Mouse (Mus musculus): ENCODE results near the gene Ddx41. TPM values are rescaled to one million over a fixed set of nuclear protein-coding genes. Genes with fewer than 3 reads are reported as not detected.
A peak's percentile ranks its signal among the peaks of the same experiment; 100 is the strongest.

The Ddx41 gene
- polyA plus RNA-seq, 1 experiment = 55.2 TPM

DNA sequence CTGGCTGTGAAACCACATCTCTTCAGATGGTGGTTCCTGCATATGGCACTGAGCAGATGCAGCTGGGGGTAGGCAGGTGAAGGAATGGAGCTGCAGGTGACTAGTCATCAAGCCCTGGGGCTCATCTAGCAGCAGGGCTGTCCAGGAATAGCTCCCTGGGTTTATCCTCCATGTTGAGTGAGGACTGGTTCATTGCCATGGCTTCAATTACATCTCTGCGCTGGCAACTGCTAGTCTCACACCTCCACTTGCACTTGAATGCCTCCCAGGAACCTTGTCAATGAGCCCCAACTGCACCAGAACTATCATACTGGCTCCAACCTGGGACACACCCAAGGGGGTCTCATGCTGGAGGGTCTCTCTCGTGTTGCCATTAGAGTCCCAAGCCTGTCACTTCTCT, 11.5 kb upstream of the Ddx41 start:
- no peaks in the 10 kb centered on the region for H3K4me1 ChIP-seq (ENCODE audit: control insufficient read depth, insufficient read depth, low read length)
- H3K27ac ChIP-seq (ENCODE audit: insufficient read depth, low read length) = no peak overlapping the region
- peaks cover 18% of the 10 kb centered on the region for H3K36me3 ChIP-seq (ENCODE audit: control insufficient read depth, insufficient read depth, low read length, poor library complexity, severe bottlenecking)
- H3K27me3 ChIP-seq (ENCODE audit: control insufficient read depth, insufficient read depth, low read length, poor library complexity, severe bottlenecking) = no peaks in the 10 kb centered on the region
- H3K9ac ChIP-seq (ENCODE audit: low read depth, poor library complexity, severe bottlenecking) = no peak overlapping the region
- no peak overlapping the region for H3K4me3 ChIP-seq (ENCODE audit: low read depth, low read length)
- no peak for TF ChIP-seq CTCF (IDR thresholded peaks at IDR 0.05; ENCODE audit: low read depth, low read length)
- no peaks in the 10 kb centered on the region for H3K9me3 ChIP-seq (replicated peaks; ENCODE audit: control insufficient read depth, insufficient read depth, low read length, poor library complexity, severe bottlenecking)

DNA sequence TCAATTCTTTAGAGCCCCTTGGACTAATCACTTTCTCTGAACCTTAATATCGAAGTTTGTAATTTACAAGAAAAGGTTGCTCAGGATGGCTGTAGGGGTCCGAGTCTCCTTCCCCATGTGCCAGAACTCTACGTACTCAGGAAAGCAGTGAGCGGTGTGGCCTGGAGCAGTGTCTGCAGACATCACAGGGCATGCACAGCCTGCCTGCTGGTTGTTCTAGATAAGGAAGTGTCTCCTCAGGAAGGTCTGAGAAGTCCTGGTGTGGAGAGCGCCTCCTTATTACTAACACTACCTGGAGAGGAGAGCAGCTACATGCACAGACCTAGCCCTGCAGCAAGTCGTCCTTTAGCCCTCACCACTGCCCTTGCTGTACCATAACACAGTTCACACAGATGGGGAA, 8.3 kb upstream of the Ddx41 start:
- Histone ChIP-seq H3K36me3 (ENCODE audit: control insufficient read depth, insufficient read depth, low read length, poor library complexity, severe bottlenecking) (peaks cover 33% of the 10 kb centered on the region), H3K9ac (ENCODE audit: low read depth, poor library complexity, severe bottlenecking) (no peak overlapping the region), H3K4me1 (ENCODE audit: control insufficient read depth, insufficient read depth, low read length) (no peaks in the 10 kb centered on the region), H3K9me3 (replicated peaks; ENCODE audit: control insufficient read depth, insufficient read depth, low read length, poor library complexity, severe bottlenecking) (no peaks in the 10 kb centered on the region), H3K4me3 (ENCODE audit: low read depth, low read length) (no peak overlapping the region), H3K27me3 (ENCODE audit: control insufficient read depth, insufficient read depth, low read length, poor library complexity, severe bottlenecking) (no peaks in the 10 kb centered on the region), H3K27ac (ENCODE audit: insufficient read depth, low read length) (no peak overlapping the region)
- TF ChIP-seq POLR2A (IDR thresholded peaks at IDR 0.05; ENCODE audit: insufficient read depth, low read length) (no peak), CTCF (IDR thresholded peaks at IDR 0.05; ENCODE audit: low read depth, low read length) (no peak), EP300 (IDR thresholded peaks at IDR 0.05; ENCODE audit: insufficient read depth, low read depth, low read length) (no peak)

DNA sequence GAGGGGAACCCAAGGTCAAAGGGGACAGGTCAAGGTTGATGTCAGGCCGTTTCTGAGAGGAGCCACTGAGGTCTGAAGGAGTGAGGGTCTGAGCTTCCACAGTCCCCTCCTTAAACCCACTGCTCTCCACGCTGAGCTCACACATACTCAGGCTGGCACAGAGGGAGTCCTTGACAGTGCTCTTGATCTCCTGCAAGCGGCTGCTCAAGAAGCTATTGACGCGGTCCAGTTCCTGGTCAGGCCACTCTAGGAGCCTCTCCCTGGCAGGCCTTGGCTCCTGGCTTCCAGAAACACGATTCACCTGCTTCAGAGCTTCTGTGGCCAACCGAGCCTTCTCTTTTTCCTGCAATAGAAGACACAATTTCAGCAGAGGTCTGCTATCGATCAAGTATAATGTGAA, 7.0 kb upstream of the Ddx41 start:
- TF ChIP-seq POLR2A (IDR thresholded peaks at IDR 0.05; ENCODE audit: insufficient read depth, low read length) = no peak
- no peak for TF ChIP-seq EP300 (IDR thresholded peaks at IDR 0.05; ENCODE audit: insufficient read depth, low read depth, low read length)
- no peak for TF ChIP-seq CTCF (IDR thresholded peaks at IDR 0.05; ENCODE audit: low read depth, low read length)
- peaks cover 37% of the 10 kb centered on the region for H3K36me3 ChIP-seq (ENCODE audit: control insufficient read depth, insufficient read depth, low read length, poor library complexity, severe bottlenecking)

DNA sequence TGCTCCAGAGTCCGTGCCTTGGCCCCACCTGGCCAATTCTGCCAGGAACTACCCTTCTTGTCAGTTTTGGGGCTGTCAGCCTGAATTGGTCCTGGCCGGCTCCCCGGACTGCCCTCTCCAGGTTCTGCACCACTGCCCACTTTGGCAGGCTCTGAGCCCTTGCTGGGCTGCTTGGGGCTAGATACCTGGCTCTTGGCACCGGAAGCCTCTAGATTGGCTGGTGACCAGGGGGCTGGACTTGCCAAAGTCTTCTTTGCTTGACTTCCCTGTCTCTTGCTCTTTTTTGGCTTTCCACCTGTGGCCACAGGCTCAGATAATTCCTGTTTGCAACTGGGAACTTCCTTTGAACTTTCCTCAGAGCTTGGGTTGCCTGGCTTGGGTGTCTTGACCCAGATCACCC, 6.4 kb upstream of the Ddx41 start:
- Histone ChIP-seq H3K4me3 (ENCODE audit: low read depth, low read length) (no peak overlapping the region), H3K9ac (ENCODE audit: low read depth, poor library complexity, severe bottlenecking) (no peak overlapping the region), H3K9me3 (replicated peaks; ENCODE audit: control insufficient read depth, insufficient read depth, low read length, poor library complexity, severe bottlenecking) (no peaks in the 10 kb centered on the region), H3K36me3 (ENCODE audit: control insufficient read depth, insufficient read depth, low read length, poor library complexity, severe bottlenecking) (peaks cover 37% of the 10 kb centered on the region), H3K27me3 (ENCODE audit: control insufficient read depth, insufficient read depth, low read length, poor library complexity, severe bottlenecking) (no peaks in the 10 kb centered on the region), H3K27ac (ENCODE audit: insufficient read depth, low read length) (no peak overlapping the region), H3K4me1 (ENCODE audit: control insufficient read depth, insufficient read depth, low read length) (no peaks in the 10 kb centered on the region)
- TF ChIP-seq POLR2A (IDR thresholded peaks at IDR 0.05; ENCODE audit: insufficient read depth, low read length) = no peak
- TF ChIP-seq CTCF (IDR thresholded peaks at IDR 0.05; ENCODE audit: low read depth, low read length) = no peak
- TF ChIP-seq EP300 (IDR thresholded peaks at IDR 0.05; ENCODE audit: insufficient read depth, low read depth, low read length) = no peak

More for the DNA sequence above, 7.0 kb upstream of the Ddx41 start:
- H3K27ac ChIP-seq (ENCODE audit: insufficient read depth, low read length) = no peak overlapping the region
- no peak overlapping the region for H3K9ac ChIP-seq (ENCODE audit: low read depth, poor library complexity, severe bottlenecking)
- no peaks in the 10 kb centered on the region for H3K9me3 ChIP-seq (replicated peaks; ENCODE audit: control insufficient read depth, insufficient read depth, low read length, poor library complexity, severe bottlenecking)
- H3K4me3 ChIP-seq (ENCODE audit: low read depth, low read length) = no peak overlapping the region
- H3K27me3 ChIP-seq (ENCODE audit: control insufficient read depth, insufficient read depth, low read length, poor library complexity, severe bottlenecking) = no peaks in the 10 kb centered on the region
- no peaks in the 10 kb centered on the region for H3K4me1 ChIP-seq (ENCODE audit: control insufficient read depth, insufficient read depth, low read length)

GRCm38 (mm10) chr13:55540933-55541332, 4.5 kb upstream of the Ddx41 start:
- Histone ChIP-seq H3K27me3 (ENCODE audit: control insufficient read depth, insufficient read depth, low read length, poor library complexity, severe bottlenecking) (no peaks in the 10 kb centered on the region), H3K9ac (ENCODE audit: low read depth, poor library complexity, severe bottlenecking) (no peak overlapping the region), H3K4me3 (ENCODE audit: low read depth, low read length) (no peak overlapping the region), H3K36me3 (ENCODE audit: control insufficient read depth, insufficient read depth, low read length, poor library complexity, severe bottlenecking) (peaks cover 32% of the 10 kb centered on the region), H3K4me1 (ENCODE audit: control insufficient read depth, insufficient read depth, low read length) (no peaks in the 10 kb centered on the region), H3K27ac (ENCODE audit: insufficient read depth, low read length) (no peak overlapping the region), H3K9me3 (replicated peaks; ENCODE audit: control insufficient read depth, insufficient read depth, low read length, poor library complexity, severe bottlenecking) (no peaks in the 10 kb centered on the region)
- TF ChIP-seq POLR2A (IDR thresholded peaks at IDR 0.05; ENCODE audit: insufficient read depth, low read length) (no peak), EP300 (IDR thresholded peaks at IDR 0.05; ENCODE audit: insufficient read depth, low read depth, low read length) (no peak), CTCF (IDR thresholded peaks at IDR 0.05; ENCODE audit: low read depth, low read length) (no peak)

DNA sequence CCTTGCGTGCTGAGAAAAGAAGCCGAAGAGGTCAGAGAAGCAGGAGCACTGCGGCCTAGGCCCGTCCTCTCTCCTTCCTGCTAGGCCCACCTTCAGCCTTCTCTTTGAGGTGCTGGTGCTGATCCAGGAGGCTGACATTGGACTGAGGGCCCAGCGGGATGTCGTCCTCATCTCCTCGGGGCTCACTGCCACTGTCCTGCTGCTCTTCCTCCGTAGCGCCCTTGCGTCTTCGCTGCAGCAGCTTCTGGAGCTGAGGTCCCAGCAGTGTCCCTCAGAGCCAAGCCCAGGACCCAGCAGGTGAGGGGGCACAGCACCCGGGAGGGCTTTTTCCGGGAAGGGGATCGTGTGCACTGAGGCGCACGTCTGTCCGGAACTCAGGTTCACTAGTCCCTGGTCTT, 663 bp downstream of the Ddx41 start:
- Histone ChIP-seq H3K9me3 (replicated peaks; ENCODE audit: control insufficient read depth, insufficient read depth, low read length, poor library complexity, severe bottlenecking) (no peaks in the 10 kb centered on the region), H3K4me1 (ENCODE audit: control insufficient read depth, insufficient read depth, low read length) (no peaks in the 10 kb centered on the region), H3K4me3 (ENCODE audit: low read depth, low read length) (peak overlapping the region; percentile 83), H3K27ac (ENCODE audit: insufficient read depth, low read length) (no peak overlapping the region), H3K36me3 (ENCODE audit: control insufficient read depth, insufficient read depth, low read length, poor library complexity, severe bottlenecking) (peaks cover 27% of the 10 kb centered on the region), H3K27me3 (ENCODE audit: control insufficient read depth, insufficient read depth, low read length, poor library complexity, severe bottlenecking) (no peaks in the 10 kb centered on the region), H3K9ac (ENCODE audit: low read depth, poor library complexity, severe bottlenecking) (peak overlapping the region; percentile 48)
- TF ChIP-seq EP300 (IDR thresholded peaks at IDR 0.05; ENCODE audit: insufficient read depth, low read depth, low read length) (no peak), CTCF (IDR thresholded peaks at IDR 0.05; ENCODE audit: low read depth, low read length) (no peak), POLR2A (IDR thresholded peaks at IDR 0.05; ENCODE audit: insufficient read depth, low read length) (no peak)
